Mouse (Mus musculus) thymus, adult 18-20 months (tissue): ENCODE data around the gene Slc44a3.

Source experiments
- DNase-seq, 2 experiments: peaks; one replicate each; pipeline ENCODE4 v3.0.0; 2022; ENCODE audit warnings: mixed read lengths in 2 of 2

The Slc44a3 gene

DNA sequence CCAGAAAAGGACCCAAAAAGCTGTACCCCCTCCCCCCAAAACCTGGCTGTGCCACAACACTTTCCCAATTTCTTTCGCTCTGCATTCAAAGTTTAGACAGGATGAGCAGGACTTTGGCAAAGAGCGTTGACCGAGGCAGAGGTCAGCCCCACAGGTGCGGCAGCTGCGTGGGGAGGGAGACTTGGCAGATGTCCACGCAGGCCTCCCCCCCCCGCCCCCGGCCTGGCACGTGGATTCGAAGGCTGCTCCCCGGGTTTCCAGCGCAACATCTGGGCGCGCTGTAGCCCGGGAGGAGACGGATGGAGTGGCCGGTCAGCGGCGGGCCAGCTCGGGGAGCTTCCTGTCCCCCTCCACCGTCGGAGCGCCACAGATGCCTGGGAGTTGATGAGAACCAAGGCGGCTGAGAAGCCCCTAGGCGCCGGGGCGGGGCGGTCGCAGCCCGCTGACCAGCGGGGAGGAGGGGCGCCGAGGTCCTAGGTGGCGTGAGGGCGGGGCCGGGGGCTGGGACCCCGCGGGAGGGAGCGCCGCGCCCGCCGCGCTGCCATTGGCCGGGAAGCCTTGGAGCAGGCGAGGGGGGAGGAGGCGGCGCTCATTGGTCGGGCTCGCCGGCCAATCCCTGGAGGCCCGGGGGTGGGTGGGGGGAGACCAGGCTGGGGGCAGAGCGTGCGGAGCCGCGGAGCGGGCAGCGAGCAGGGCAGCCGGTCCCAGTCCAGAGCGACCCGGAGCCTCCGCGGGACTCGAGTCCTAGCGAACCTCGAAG lies 106.2 kb downstream of the Slc44a3 start, which contains the start of gene Cnn3:
Gene Cnn3 (plus strand): TSS at position 637 of the 760 bp plus-strand sequence.
- peak; percentile 75 to 77 for DNase-seq

DNA sequence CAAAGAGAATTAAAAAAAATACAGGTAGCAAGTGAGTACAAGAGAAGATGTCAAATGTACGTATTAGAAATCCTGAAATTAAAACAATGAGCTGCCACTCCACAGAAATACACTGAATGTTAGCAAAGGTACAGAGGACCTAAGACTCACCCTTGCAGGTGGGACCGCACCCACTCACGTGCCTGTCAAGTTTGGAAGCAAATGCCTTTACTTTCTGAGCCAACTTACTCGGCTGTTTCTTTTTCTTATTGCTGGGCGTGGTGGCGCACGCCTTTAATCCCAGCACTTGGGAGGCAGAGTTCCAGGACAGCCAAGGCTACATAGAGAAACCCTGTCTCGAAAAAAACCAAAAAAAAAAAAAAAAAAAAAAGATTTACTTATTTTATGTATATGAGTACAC lies 109.8 kb downstream of the Slc44a3 start:
- DNase-seq = no peak

- DNase-seq = no peak
Observed at GRCm38 (mm10) chr3:121418850-121419435, 113.3 kb downstream of the Slc44a3 start.

DNA sequence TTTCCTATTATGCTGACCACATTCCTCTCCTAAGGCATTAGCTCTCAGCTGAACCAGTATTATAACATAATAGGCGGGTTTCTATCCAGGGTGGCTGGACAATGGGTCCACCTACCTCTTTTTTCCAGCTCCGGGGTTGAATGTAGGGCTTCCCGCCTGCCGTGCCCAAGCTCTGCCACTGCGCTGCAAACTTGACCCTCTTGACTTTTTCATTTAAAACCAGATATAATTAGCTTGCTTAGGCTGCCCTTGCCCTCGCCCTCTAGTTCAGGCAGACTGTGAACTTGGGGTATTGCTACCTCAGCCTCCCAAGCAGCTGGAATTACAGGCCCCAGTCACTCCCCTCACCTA lies 114.0 kb downstream of the Slc44a3 start:
- no peak for DNase-seq

- DNase-seq = no peak
Observed at GRCm38 (mm10) chr3:121417379-121418250, 114.6 kb downstream of the Slc44a3 start.

DNA sequence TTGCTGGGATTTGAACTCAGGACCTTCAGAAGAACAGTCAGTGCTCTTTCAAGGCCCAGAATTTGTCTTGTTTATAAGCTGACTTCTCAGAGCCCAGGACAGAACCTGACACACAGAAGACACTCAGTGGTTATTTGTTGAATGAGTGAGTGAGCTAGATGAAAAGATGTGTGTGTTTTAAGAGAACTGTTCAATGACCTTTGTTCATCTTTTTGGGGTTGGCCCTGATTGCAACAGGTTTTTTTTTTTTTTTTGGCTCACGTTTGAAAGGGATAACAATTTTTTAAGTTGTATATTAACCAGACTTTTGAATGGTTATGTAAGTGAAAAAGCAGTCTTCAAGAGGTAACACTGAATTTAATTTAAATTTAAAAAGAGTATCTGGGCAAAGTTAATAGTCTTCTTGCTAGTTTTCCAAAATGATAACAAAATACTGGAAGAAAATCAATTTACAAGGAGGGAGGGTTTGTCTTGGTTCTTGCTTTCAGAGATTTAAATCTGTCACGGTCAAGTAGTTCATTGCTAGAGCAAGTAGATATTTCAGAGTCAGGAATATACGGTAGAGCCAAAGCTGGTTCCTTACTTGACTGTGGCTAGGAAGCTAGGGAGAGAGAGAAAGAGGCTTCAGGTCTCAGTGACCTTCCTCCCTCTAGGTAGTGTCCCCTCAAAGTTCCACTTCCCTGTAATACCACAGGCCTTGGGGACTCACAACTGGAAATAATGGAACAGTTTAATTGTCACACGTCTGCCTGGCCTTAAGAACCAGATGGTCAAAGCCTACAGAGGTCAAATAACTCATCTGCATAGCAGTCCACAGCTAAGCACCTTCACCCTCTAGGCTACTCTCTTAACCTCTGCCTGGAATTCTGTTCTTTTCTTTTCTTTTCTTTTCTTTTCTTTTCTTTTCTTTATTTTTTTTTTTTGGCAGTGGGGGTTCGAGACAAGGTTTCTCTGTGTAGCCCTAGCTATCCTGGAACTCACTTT lies 115.7 kb downstream of the Slc44a3 start:
- DNase-seq = no peak

DNA sequence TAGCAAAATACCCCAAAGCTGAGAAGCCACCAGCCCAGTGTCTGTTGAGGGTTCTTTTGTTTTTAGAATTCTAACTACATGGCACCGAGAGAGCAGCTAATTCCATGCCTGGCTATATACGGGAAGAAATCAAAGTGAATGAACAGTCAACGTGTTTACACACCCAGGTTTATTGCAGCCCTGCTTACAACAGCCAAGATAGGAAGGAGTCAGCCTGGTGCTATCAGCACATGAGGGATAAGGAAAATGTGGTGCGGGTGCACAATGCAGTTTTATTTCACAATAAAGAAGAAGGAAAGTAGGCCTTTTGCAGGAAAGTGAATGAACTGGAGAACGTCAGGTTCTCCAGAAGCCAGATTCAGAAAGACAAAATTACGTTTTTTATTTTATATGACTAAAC lies 120.8 kb downstream of the Slc44a3 start:
- no peak for DNase-seq
